Mouse (Mus musculus): Measurements from ENCODE around the gene BC037034.

BC037034 gene

DNA sequence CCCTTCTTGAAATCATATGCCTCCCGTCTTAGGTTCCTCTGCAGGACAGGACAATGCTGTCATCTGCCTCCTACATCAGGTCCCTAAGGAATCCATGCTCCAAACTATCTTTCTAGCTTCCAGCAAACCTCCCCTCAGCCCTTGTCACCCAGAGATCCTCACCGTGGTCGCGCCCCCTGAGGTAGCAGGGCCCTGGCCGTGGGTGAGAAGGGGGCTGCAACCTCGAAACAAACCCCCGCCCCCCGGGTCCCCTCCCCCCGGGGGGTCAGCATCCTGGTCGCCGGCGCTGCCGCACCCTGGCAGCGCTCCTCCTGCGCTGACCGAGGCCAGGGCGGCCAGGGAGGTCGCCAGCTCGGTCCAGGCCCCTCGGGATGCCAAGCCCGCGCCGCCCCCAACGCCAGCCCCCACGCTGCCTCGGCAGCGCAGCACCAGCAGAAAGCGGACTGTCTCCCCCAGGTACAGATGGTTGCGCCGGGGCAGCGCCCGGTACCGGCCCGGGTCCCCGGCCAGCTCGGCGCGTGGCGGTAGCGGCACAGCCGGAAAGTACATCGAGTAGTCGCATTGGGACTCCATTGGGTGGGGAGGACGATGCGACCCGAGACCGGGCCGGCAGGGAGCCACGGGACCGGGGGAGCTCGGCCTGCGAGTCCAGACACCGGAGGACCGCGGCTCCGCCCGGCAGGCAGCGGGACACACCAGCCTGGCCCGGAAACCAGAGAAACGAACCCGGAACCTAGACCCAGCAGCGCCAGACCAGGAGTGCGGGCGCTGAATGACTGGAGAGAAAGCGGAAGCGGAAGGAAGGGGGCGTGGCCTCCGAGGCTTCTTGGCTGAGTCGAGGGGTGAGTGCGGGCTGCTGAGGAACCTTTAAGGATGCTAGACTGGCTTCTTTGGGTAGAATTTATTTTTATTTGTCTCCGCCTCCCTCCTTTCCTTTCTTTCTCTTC lies at the start of gene BC037034:
Gene BC037034, minus strand, starts transcription at position 774 of the 947 bp plus-strand sequence.
- peak; percentile 92 to 94 for DNase-seq

DNA sequence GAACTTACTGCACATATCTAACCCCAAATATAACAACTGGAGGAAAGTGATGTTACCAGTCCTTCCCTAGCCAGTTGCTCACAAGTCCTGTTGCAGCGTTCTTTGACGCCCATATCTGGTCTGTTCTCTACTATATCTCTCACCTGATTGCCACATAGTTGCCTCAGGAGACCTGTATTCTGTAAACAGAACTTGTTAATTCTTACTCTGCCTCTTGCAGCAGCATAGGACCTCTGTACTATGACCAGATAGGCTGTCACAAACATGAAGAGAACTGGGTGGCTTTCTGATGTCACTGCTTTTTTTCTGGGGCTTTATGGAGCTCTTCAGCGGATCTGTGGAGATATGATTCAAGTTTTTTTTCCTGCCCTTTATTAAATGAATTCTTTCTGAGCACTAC lies 49.0 kb upstream of the BC037034 start:
- no peak for DNase-seq

DNA sequence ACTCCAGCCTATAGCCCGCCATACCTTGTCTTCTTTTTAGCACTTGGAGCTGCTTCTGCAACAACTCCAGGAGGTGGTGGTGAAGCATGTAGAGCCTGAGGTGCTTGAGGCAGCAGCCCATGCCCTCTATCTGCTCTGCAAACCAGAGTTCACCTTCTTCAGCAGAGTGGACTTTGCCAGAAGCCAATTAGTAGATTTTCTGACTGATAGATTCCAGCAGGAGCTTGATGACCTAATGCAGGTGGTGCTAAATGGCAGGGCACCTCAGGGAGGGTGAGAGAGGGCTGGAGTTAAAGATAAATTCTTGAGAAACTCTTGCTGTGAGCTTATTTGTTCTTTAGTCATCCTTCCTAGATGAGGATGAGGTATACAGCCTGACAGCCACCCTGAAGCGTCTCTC lies 35.8 kb upstream of the BC037034 start:
- no peak for DNase-seq

DNA sequence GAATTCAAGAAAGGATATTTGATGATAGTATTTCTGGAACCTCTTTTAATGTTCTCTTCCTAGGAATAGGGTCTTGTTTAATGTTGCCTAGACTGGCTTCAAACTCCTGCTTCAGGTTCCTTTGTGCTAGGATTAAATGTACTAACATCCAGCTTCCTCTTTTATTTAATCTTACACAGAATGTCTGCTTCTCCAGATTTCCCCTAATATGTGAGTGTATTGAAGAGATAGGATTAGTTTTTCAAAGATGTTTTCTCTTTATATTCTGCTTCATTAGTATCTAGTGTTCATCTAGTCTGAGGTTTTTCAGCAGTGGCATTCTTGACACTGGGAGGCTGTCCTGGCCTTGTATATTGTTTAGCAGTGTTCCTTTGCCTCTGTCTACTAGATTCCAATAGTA lies 30.3 kb upstream of the BC037034 start:
- DNase-seq = no peak

DNA sequence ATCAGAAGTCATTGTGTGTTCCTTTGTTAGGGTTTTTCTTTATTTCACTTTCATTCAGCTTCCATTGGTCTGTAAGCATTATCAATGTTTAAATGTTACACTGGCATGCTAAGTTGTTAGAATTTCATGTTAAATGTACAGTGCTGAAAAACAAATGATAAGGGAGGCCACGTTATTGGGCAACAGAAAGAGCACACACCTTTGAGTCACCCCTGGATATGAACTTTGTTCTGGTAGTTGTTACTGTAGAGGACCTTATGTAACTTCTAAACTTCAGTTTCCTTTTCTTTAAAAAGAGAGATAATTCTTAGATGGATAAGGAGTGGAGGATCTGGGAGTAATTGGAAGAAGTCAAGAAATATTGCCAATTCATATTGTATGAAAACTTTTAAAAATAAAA lies 27.8 kb upstream of the BC037034 start:
- DNase-seq = no peak

DNA sequence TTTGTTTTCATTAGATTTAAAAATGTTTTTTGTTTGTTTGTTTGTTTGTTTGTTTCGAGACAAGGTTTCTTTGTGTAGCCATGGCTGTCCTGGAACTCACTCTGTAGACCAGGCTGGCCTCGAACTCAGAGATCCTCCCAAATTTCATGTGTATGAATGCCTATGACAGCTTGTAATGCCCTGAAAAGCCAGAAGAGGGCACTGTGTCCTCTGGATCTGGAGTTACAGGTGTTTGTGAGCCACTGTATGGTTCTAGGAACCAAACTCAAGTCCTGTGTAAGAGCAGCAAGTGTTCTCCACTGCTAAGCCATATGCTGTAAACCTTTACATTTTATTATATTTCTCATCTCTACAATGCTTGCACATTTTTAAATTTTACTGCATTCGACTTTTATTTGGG lies 24.0 kb upstream of the BC037034 start:
- DNase-seq = no peak

DNA sequence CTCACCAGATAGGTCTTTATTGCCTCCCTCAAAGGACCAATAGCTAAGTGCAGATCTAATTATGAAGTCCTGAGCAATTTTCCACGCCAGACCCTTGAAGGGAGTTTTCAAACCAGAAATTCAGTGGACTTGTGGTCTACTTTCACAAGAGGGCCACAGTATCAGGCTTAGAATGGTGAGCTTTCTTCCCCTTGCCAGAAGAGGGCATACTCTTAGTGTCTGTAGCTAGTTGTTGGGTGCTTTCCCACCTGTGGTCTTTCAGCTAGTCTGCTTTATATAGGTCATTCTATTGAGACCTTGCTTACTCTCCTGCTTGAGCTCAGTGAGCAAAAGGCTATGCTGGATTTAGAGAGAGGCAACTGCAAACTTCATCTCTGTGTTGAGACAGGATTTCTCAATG lies 19.7 kb upstream of the BC037034 start:
- DNase-seq = no peak

DNA sequence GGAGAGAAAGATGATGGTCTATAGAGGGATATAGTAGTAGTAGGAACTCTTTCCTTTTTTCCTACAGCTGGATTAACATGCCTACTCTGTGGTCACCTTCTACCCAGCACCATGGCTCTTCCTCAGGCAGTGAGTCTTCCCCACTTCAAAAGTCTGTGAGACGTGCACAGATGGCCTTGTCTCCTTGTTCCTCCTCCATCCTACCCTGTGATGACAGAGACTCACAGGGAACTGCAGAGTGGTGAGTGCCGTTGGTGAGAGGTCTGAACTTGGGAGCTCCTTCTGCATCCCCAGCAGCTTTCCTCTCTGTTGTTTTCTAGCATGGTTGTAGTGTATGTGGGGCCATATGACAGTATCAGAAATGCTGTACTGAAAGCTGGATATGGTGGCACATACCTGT lies 18.0 kb upstream of the BC037034 start:
- DNase-seq = no peak

DNA sequence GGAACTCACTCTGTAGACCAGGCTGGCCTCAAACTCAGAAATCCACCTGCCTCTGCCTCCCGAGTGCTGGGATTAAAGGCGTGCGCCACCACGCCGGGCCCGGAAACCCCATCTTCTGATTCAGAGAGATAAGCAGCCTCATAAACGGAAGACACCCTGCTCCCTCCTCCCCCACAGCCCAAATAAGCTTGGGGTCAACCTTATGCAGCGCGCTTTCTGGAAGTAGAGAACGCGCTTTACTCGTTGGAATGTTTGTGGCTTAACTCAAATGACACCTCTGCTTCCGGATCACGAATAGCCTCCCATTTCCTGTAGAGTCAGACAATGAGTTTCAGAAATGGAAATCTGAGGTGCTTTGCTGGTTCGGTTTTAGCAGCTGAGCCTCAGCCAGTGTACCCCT lies 17.0 kb upstream of the BC037034 start:
- DNase-seq = no peak

DNA sequence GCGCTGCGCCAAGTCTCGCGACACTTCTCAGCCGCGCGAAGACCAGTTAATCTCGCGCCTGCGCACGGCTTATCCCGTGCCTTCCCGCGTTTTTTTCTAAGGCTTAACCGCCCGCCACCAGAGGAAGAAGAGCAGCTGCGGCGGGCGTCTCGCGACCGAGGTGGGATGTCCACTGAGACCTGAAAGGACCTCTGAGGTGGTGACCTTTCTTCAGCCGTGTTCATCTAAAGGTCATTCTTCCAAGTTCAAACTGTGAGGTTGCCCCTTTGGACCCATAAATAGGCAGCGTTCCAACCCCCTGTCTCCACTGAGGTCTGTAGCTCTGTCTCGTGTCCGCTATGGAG lies 16.6 kb upstream of the BC037034 start:
- DNase-seq = no peak

DNA sequence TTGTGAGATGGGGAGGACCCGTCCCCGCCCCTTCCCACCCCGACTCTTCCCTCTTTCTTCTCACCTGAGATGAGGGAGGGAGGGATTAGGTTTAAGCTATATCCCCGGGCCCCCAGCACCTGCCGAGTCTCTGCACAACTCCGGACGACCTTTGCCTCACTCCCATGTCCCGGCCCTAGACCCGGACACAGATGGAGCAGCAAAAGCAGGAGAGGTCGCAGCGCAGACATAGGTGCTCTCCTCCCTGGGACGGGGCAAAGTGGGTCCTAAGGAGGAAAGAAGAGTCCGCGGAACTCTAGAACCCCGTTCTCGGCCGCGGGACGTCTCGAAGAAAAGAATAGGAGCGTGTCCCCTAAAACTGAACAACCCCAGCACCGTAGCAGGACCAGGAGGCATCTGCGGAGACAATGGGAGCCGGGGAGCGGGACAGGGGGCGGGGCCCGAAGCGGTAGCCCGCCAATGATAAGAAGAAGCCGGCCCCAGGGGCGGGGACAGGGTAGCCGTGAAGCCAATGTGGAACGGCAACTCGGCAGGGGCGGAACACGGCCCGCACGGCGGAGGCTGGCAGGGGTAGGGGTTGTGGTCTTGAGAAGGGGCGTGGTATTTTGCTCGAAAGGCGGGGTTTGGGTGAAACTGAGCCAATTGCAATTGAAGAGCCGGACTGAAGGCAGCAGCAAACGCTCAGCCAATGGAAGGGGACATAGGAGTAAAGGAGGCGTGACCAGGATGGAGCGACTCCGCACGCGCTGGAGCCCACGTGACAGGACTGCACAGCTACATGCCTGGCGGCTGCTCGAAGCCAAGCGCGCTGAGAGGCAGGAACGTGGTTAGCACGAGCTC lies 16.0 kb upstream of the BC037034 start, which contains the start of the genes Gm43720, Gpc2 and Stag3:
Gene Gm43720, minus strand, starts transcription at position 374 of the 840 bp plus-strand sequence.
Gene Gpc2, minus strand, starts transcription at position 421 of the 840 bp plus-strand sequence.
Gene Stag3, plus strand, starts transcription at position 656 of the 840 bp plus-strand sequence.
- DNase-seq = peak; percentile 44 to 46

DNA sequence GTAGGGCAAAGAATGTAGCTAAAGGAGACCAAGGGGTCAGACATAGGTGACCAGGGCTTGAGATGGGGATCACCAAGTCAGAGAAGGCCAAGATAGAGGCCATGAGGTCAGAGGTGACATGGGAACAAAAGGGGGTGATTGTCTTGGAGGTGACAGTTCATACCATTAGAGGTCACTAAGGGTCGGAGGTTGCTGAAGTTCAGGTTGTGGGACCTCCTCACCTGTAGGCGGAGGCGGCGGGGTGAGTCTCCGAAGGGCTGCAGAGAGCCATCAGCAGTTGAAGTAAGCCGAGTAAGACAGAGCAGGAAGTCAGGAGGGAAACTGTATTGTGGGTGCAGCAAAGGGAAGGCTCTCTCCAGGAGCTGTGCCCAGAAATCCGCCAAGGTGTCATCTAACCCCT lies 14.2 kb upstream of the BC037034 start:
- DNase-seq = no peak

DNA sequence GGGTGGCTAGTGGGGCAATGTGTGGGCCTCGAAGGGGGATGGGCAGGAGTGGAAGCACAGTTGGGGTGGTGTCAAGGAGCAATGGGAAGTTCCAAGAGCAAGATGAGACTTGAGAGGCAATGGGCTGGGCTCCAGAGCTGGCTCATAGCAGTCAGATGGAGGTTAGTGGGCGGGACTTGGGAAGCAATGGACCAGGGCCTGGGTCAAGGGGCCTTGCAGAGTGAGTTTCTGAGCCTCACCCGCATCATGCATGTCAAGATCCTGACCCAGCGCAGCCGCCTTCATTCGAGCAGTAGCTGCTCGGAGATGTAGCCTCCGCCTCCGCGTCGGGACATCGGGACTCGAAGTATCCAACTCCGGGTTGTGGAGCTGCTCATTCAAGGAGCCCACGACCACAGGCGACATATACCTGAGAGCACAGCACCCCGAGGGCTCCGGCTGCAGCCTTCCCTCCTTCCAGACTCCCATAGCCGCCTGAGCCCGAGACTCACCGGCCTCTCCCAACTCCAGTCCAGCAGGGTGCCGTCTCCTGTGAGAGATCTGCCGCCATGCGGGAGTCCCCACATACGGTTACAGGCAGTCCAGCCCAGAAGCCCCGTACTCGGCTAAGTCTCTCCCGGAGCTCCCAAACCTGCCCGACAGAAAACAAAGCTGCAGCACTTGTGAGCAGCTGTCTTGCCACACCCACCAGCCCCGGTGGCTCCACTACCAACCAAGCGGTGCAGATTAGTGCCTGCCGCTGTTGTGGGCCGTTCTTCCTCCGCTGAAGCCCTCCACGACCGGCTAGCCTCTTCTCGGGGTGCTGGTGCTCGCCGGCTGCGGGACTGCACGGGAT lies 11.6 kb upstream of the BC037034 start:
- no peak for DNase-seq

DNA sequence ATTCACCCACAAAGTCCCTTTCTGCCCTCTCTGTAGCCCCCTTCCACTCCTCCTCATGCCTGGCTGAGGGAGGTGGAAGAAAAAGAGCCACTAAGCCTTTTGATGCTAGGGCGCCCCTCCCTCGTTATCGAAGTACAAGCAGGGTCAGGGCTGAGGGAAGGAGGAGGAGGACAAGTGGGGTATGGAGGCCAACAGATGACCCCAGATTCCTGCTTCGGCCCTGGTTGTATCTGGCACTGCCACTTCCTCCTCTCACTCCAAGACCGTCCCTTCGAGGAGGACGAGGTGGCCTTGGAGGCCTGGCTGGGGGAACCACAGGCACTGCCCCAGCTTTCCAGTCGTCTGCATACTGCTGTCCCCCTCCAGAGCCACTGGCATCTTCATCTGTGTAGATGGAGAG lies 10.4 kb upstream of the BC037034 start:
- no peak for DNase-seq

DNA sequence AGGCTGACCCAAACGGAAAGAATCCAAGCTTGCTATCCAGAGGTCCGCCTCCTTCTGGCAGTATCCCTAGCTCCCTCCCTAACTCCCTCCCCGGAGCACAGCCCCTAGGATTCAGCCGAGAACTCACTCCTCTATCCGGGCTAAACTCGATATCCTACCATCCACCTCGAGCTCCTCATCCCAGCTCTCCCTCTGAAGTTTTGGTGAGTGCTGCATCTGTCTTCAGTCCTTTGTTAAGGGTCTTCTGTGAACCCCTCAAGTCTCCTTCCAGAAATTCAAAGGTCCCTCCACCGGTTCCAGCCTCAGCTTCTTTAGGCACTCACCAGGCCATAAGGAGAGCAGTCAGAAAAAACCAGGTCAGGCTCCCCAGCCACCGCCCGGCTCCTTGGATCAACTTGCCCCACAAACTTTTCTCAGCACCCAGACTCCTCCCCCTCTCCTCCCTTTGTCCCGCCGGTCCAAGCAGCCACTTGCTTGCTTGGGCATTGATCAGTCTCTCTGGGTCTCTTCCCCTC lies 8.6 kb upstream of the BC037034 start, which contains the start of gene Gal3st4:
Gene Gal3st4, minus strand, starts transcription at position 432 of the 515 bp plus-strand sequence.
- no peak for DNase-seq

DNA sequence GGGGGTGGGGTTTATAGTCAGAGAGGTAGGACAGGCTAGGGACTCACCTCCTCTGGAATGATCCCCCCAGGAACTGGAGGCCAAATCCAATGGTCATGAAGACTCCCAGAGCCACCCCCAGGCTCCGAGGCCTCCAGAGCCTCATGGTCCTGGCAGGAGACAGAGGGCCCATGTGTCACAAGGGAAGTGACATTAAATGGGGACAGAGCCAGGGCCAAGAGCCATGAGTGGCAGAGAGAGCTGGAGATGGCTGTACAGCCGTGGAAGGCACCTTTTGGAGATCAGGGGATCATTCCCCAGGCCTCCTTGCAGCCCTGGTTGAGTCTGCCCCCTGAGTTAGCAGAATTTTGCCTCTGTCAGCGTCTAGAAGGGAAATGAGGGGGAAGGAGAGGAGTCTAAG lies 7.4 kb upstream of the BC037034 start:
- DNase-seq = no peak

DNA sequence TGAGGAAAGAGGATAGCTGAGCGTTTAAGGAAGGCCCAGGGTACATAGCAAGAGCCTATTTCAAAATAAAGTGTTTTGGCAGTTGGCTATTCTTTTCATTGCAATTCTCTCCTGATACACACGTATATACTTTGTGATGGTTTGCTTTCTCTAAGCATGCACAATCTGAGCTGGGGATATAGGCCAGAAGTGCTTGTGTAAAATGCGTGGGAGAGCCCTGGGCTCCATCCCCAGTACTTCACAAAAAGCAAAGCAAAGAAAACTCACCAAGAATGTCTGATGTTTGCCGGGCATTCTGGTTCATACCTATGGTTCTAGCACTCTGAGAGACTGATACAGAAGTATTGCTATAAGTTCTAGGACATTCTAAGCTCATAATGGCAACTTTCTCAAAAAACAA lies 5.1 kb upstream of the BC037034 start:
- no peak for DNase-seq

DNA sequence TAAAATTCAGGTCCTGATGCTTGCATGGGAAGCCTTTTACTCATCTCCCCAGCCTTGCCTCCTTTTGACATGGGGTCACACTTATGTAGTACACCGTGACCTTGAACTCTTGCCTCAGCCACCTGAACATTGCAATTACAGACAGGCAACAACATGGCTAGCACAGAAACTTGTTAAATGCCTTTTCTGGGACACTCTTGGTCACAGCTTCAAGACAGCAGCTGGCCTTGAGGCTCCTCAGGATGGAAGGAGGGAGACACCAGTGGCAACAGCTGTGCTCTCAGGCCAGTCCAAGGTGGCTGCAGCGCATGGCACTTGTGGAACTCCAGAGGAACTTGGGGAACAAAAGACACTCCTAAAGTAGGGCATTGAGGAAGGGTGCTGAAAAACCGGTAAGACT lies 3.3 kb upstream of the BC037034 start:
- no peak for DNase-seq

DNA sequence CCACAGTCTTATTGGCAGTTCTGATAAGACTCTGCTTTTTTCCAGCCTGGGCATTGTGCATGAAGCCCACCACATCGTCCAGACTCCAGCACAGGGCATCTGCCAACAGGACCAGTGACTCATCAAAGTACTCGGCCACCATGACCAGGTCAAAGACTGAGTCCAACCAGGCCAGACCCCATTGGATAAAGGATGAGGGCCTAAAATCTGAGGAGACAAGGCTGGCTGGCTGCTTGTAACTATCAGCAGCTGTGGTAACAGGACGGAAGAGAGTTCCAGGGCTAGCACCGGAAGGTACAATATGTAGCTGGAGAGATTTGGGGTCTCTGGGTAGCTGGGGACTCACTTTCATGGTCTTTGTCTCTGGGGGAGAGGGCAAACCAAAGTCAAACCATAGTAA lies 1.9 kb upstream of the BC037034 start:
- no peak for DNase-seq

DNA sequence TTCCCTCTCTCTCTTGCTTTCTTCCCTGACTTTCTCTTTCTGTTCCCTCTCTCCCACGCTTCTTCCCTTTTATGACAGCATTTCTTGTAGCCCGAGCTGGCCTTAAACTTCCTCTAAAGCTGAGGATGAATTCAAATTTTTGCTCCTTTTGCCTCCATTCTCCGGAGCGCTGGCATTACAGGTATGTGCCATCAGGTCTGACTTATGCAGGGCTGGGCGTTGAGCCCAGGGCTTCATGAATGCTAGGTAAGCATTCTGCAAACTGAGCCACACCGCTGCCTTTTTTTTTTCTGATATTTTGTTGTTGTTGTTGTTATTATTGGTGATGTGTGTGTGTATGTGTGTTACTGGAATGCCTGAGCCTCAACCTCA lies 360 bp upstream of the BC037034 start:
- DNase-seq = peak; percentile 18 to 29

DNA sequence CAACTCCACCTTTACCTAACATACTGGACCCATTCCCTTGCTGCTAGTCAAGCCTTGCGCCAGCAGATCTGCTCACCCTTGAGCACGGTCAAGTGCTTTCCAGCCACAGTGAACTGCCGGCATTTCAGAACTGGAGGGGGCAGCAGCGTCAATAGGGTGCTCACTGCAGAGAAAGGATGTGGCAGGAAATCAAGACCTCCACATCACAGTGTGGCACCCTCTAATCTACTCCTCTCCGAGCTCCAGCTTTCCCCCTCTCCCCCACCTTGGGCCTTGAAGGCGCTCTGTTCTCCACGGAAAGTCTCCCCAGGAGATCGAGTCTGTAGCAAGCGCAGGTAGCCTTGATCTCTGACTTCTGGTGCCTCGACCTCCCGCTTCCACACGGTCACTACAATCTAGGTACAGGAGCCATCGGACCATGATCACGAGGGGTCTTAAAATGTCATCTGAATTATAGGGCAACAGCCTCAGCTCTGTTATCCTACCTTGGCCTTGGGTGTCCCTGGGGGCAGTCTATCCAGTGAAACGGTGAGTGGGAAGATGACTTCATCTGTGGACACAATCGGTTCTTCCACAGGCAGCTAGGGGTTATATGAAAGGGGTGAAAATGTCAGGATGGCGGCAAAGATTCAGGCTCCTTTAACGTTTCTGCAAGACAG lies 1.1 kb downstream of the BC037034 start:
- no peak for DNase-seq

DNA sequence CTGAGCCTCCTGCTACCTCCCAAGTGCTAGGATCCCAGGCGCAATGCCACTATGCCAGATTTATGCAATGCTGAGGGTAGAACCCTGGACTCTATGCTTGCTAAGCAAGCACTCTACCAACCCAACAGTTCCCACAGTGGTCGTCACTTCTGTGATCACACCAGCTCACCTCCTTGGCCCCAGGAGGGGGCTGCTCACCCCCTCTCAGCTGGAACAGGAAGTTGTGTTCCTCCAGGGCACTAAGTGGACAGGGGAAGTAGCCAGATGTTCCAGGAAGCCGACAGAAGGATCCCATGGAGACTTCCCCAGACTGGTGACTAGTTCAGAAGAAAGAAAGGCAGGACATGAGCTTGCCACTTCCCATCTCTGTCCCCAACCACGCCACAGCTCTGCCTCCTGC lies 1.8 kb downstream of the BC037034 start:
- no peak for DNase-seq
